In genomic region chr10:82004822-82005221, GRCm38 (mm10) we compare ENCODE assay signal across 7 mouse cellular contexts. TPM values are rescaled to one million over a fixed set of nuclear protein-coding genes. Genes with fewer than 3 reads are reported as not detected.
DNase-seq lines count a peak whose midpoint lies in the region; ATAC-seq and TF ChIP-seq lines count a peak whose summit lies in the region.
"Not testable (repeated sequence)": the region's sequence is repeated elsewhere in the genome, so short reads cannot be mapped to it uniquely, and the experiment has no call there.

No protein-coding gene starts in this region.

- peak; percentile 72 for ATAC-seq in activated CD4-positive, CD25-positive, alpha-beta regulatory T cell, adult 4 months
- ATAC-seq in intestine, postnatal 0 days = not testable (repeated sequence)

- TF ChIP-seq CTCF in intestine, postnatal 0 days (IDR thresholded peaks at IDR 0.05; ENCODE audit: low read depth) = peak; percentile 39
- TF ChIP-seq CTCF in lung, adult 2 months (IDR thresholded peaks at IDR 0.05; ENCODE audit: insufficient read depth, low read length); thymus, adult 2 months (IDR thresholded peaks at IDR 0.05; ENCODE audit: borderline replicate concordance, control insufficient read depth, extremely low read depth, insufficient read depth, low read length, poor library complexity): not testable (repeated sequence)

- H3K27me3 ChIP-seq in embryonic facial prominence, embryonic 10.5 days (replicated peaks; ENCODE audit: low read depth, poor library complexity, severe bottlenecking); intestine, postnatal 0 days (replicated peaks; ENCODE audit: control insufficient read depth, insufficient read depth, low read length); thymus, adult 2 months (ENCODE audit: control insufficient read depth, insufficient read depth, low read length): not testable (repeated sequence)

- H3K4me2 ChIP-seq in intestine, postnatal 0 days (replicated peaks; ENCODE audit: low read depth) = not testable (repeated sequence)

- H3K9me3 ChIP-seq in embryonic facial prominence, embryonic 10.5 days = peaks cover 57% of the 10 kb centered on the region
- not testable (repeated sequence) for H3K9me3 ChIP-seq in intestine, postnatal 0 days (ENCODE audit: control insufficient read depth)

- H3K9ac ChIP-seq in intestine, postnatal 0 days (ENCODE audit: low read depth, low read length) = not testable (repeated sequence)

- H3K4me1 ChIP-seq in embryonic facial prominence, embryonic 10.5 days; intestine, postnatal 0 days (replicated peaks; ENCODE audit: control insufficient read depth, insufficient read depth, low read length); lung, adult 2 months (ENCODE audit: control insufficient read depth, insufficient read depth, low read length); thymus, adult 2 months (replicated peaks; ENCODE audit: control insufficient read depth, insufficient read depth, low read length): not testable (repeated sequence)

- 62% methylated on average over 2 of the region's 2 CpGs for WGBS in embryonic facial prominence, embryonic 10.5 days
- 37% methylated on average over 1 of the region's 2 CpGs for WGBS in intestine, postnatal 0 days
- WGBS in lung, adult 2 months = 72% methylated on average over 2 of the region's 2 CpGs
- 84% methylated on average over 2 of the region's 2 CpGs for WGBS in thymus, adult 2 months

- H3K36me3 ChIP-seq in embryonic facial prominence, embryonic 10.5 days (replicated peaks) = peaks cover 52% of the 10 kb centered on the region
- H3K36me3 ChIP-seq in intestine, postnatal 0 days (ENCODE audit: control insufficient read depth, insufficient read depth); thymus, adult 2 months (ENCODE audit: control insufficient read depth, insufficient read depth, low read length): not testable (repeated sequence)

- peak; percentile 87 for DNase-seq in ES-CJ7 (ENCODE audit: low read depth, low spot score)
- peak; percentile 10 for DNase-seq in embryonic facial prominence, embryonic 10.5 days (ENCODE audit: low spot score)
- peak; percentile 25 for DNase-seq in lung, adult 2 months
- peak; percentile 49 to 74 for DNase-seq in natural killer cell, adult 2 months (ENCODE audit: low spot score in 2 of 2)
- DNase-seq in thymus, adult 2 months = peak; percentile 70

- H3K4me3 ChIP-seq in embryonic facial prominence, embryonic 10.5 days; intestine, postnatal 0 days (ENCODE audit: low read depth, low read length); lung, adult 2 months (replicated peaks; ENCODE audit: extremely low read depth, low read depth, low read length); thymus, adult 2 months (ENCODE audit: control insufficient read depth, insufficient read depth, low read length): not testable (repeated sequence)

- H3K27ac ChIP-seq in embryonic facial prominence, embryonic 10.5 days (replicated peaks); intestine, postnatal 0 days (ENCODE audit: low read depth, low read length); thymus, adult 2 months (ENCODE audit: control insufficient read depth, insufficient read depth, low read length): not testable (repeated sequence)

- TF ChIP-seq POLR2A in lung, adult 2 months (IDR thresholded peaks at IDR 0.05; ENCODE audit: borderline replicate concordance, extremely low read depth, low read depth, low read length); thymus, adult 2 months (IDR thresholded peaks at IDR 0.05; ENCODE audit: control insufficient read depth, extremely low read depth, insufficient read depth, low read length, poor library complexity): not testable (repeated sequence)

RNA-seq across cellular contexts. Expression of gene Zfp873, which starts 43.1 kb away (rescaled TPM):
- 10 to 100 TPM; 12.5 to 13.2 TPM for polyA plus RNA-seq in activated CD4-positive, CD25-positive, alpha-beta regulatory T cell, adult 4 months (2017; shearing (Covaris generic))
- polyA plus RNA-seq in embryonic facial prominence, embryonic 10.5 days (2016; fragmentation: Nextera tagmentation; extraction: Ambion mirVana) = 17.2 and 18.6 TPM in 2 replicates
- polyA plus RNA-seq in intestine, postnatal 0 days (2015; fragmentation: Nextera tagmentation; extraction: Ambion mirVana) = 4.8 TPM in 2 replicates
- polyA plus RNA-seq in lung, adult 2 months (2012; rRNA removed) = 0.79 and 1.0 TPM in 2 replicates
- 3.5 and 5.4 TPM in 2 replicates for polyA plus RNA-seq in thymus, adult 2 months (2012; rRNA removed)

Comparison
In these comparisons a context has a peak if more than half of its experiments do, and no peak if none do; other contexts are left out.
1. DNase-seq: peak in every context shown above with its lines; median percentile 87 in ES-CJ7; 70 in thymus, adult 2 months; 62 in natural killer cell, adult 2 months; 25 in lung, adult 2 months; 10 in embryonic facial prominence, embryonic 10.5 days.